Mouse (Mus musculus) forebrain, embryonic 11.5 days (tissue): Measurements from ENCODE around the gene Naif1. TPM values are rescaled to one million over a fixed set of nuclear protein-coding genes. Genes with fewer than 3 reads are reported as not detected.

Source experiments
- ATAC-seq: fragments of 200-750 bp; cut with Nextera tagmentation; replicated peaks from 2 replicates; pipeline ENCODE4 v1.8.0; 2017; ENCODE audit warnings: moderate TSS enrichment; ENCODE audit not compliant: low FRiP score
- DNase-seq: peaks from one replicate; pipeline ENCODE4 v3.0.0-alpha.2; 2017; ENCODE audit warnings: low spot score
- H3K27ac ChIP-seq: fragments of 300-500 bp; sonication (generic); 2 replicates; pipeline ENCODE4 v1.5.1; 2014; ENCODE audit warnings: low read depth, low read length
- H3K27me3 ChIP-seq: fragments of 300-500 bp; sonication (generic); 2 replicates; pipeline ENCODE4 v1.6.1; 2014; ENCODE audit warnings: mild to moderate bottlenecking, low read length, mixed read lengths; ENCODE audit not compliant: control insufficient read depth, insufficient read depth
- H3K36me3 ChIP-seq: fragments of 300-500 bp; sonication (generic); 2 replicates; pipeline ENCODE4 v1.6.1; 2014; ENCODE audit warnings: mild to moderate bottlenecking, low read length, moderate library complexity, mixed read lengths; ENCODE audit not compliant: control insufficient read depth, insufficient read depth
- H3K4me1 ChIP-seq: fragments of 300-500 bp; sonication (generic); replicated peaks from 2 replicates; pipeline ENCODE4 v1.6.1; 2014; ENCODE audit warnings: low read length, mixed read lengths; ENCODE audit not compliant: control insufficient read depth, insufficient read depth
- H3K4me2 ChIP-seq: fragments of 300-500 bp; sonication (generic); 2 replicates; pipeline ENCODE4 v1.6.1; 2014; ENCODE audit warnings: low read depth, mild to moderate bottlenecking, low read length, moderate library complexity, mixed read lengths; ENCODE audit not compliant: severe bottlenecking
- H3K4me3 ChIP-seq: fragments of 300-500 bp; sonication (generic); 2 replicates; pipeline ENCODE4 v1.5.1; 2014; ENCODE audit warnings: low read depth, low read length
- H3K9ac ChIP-seq: fragments of 300-500 bp; sonication (generic); 2 replicates; pipeline ENCODE4 v1.6.1; 2014; ENCODE audit warnings: low read length
- H3K9me3 ChIP-seq: fragments of 300-500 bp; sonication (generic); 2 replicates; pipeline ENCODE4 v1.6.1; 2016; ENCODE audit warnings: low read length, mixed read lengths; ENCODE audit not compliant: control insufficient read depth
- WGBS: fragments of 180-500 bp; shearing (Covaris S2); extraction: QIAGEN DNeasy Blood & Tissue Kit; methylation state at CpG from one replicate; pipeline ENCODE4 v1.1.7; 2014; 5-methylcytosine and 5-hydroxymethylcytosine counted together
- polyA plus RNA-seq: library from polyadenylated mRNA; unstranded; fragments of >200 nt; fragmentation: Nextera tagmentation; extraction: Ambion mirVana; gene quantifications from 2 replicates; pipeline ENCODE4 v1.2.1, GENCODE M21; 2014

The Naif1 gene
- polyA plus RNA-seq, 1 experiment from 2014 or later = 6.6 TPM

DNA sequence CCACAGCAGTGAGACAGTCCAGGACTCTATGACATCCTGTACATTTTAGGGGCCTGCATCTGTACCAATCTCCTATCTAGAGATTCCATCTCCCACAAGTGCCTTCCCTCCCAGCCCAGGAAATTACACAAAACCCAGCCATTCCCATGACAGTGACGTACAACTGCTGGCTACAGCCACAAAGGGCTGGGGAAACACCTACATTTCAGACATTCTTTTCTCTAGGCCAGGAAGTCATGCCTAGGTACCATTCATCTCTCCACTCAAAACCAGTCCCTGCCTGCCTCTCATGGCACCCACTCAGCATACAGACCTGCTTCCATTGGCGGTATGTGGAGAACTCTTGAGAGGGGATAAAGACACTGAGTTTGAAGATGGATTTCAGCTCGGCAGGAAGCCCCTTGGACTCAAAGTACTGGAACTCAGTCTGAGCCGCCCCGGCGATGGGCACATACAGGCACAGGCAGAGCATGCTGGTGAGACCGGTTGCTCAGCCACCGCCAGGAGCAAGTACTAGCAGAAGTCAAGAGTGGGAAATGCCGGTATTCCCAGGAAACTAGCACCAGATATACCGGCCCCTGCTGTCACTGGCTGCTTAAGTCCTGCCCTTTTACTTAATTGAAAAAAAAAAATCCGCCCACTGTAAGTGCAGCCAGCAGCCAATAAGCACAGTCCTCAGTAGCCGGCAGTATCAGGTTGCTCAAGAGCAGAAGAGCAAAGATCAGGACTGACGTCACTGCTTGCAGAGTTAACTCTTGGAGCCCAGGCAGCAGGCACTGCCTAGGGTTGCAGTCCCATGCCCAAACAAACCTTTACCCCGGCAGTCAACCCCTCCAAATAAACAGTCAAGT is 26.6 kb upstream of the Naif1 start:
- Histone ChIP-seq H3K9me3 (no peaks in the 10 kb centered on the region), H3K27ac (peak overlapping the region; percentile 62), H3K4me2 (peak overlapping the region; percentile 65), H3K4me1 (peaks cover 28% of the 10 kb centered on the region), H3K27me3 (no peaks in the 10 kb centered on the region), H3K4me3 (peak overlapping the region; percentile 29), H3K36me3 (no peaks in the 10 kb centered on the region; the same call in 1 of the 2 replicates), H3K9ac (peak overlapping the region; percentile 48)
- 1% methylated on average over 14 of the region's 14 CpGs for WGBS
- peak; percentile 70 for DNase-seq
- ATAC-seq = peak; percentile 84

DNA sequence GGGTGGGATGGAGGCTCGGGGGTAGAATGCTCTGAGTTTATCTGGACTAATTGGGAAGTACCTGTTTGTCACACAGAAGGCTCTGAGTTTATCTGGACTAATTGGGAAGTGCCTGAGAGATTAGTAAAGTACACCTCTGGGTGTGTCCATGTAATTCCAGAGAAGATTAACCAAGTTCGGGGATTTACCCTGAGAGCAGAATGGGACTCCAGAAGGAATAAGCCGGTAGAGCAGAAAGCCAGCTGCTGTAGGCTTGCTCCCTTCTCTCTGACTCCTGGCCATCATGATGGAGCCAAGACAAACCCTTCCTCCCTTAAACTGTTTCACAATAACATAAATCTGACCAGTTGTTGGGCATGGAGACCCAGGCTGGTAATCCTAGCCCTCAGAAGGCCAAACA is 25.5 kb upstream of the Naif1 start:
- no peak overlapping the region for H3K4me2 ChIP-seq

GRCm38 (mm10) chr2:32425568-32425967 is 24.7 kb upstream of the Naif1 start:
- DNase-seq (no peak), ATAC-seq (no peak)
- no peak overlapping the region for H3K27ac ChIP-seq
- H3K27me3 ChIP-seq = no peaks in the 10 kb centered on the region
- H3K4me2 ChIP-seq = no peak overlapping the region
- no peak overlapping the region for H3K4me3 ChIP-seq
- no peak overlapping the region for H3K9ac ChIP-seq
- no peaks in the 10 kb centered on the region; the same call in 1 of the 2 replicates for H3K36me3 ChIP-seq
- no peaks in the 10 kb centered on the region for H3K9me3 ChIP-seq
- WGBS = 82% methylated on average over 5 of the region's 5 CpGs
- peaks cover 43% of the 10 kb centered on the region for H3K4me1 ChIP-seq

More for the DNA sequence above, 25.5 kb upstream of the Naif1 start:
- no peak for ATAC-seq
- no peak for DNase-seq
- Histone ChIP-seq H3K9ac (no peak overlapping the region), H3K27me3 (no peaks in the 10 kb centered on the region), H3K4me3 (no peak overlapping the region), H3K4me1 (peaks cover 39% of the 10 kb centered on the region), H3K27ac (peak overlapping the region; percentile 48; the same call in 1 of the 2 replicates), H3K36me3 (no peaks in the 10 kb centered on the region; the same call in 1 of the 2 replicates), H3K9me3 (no peaks in the 10 kb centered on the region)
- 16% methylated on average over 3 of the region's 3 CpGs for WGBS

GRCm38 (mm10) chr2:32426141-32426540 is 24.1 kb upstream of the Naif1 start:
- Histone ChIP-seq H3K4me3 (no peak overlapping the region), H3K9ac (no peak overlapping the region), H3K4me1 (peaks cover 45% of the 10 kb centered on the region), H3K9me3 (no peaks in the 10 kb centered on the region), H3K27me3 (no peaks in the 10 kb centered on the region), H3K4me2 (no peak overlapping the region), H3K36me3 (no peaks in the 10 kb centered on the region), H3K27ac (no peak overlapping the region)
- ATAC-seq (no peak), DNase-seq (no peak)
- 93% methylated on average over 1 of the region's 1 CpGs for WGBS

DNA sequence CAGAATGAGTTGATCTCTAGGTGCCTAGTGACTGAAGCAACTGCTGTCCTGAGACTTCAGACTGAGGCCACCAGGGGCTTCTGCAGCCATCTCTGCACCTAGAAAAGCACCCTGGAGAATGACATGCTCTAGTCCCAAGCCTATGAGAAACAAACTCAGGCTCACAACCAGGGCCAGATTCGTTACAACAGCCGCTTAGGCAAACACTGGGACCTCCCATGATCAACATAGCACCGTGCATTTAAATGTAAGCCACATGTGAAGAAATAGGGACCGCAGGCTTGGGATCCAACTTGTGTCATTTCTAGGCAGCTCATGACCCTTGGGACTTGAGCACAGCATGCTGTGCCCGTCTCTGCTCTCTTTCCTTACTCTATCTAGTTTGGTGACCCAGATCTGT is 22.5 kb upstream of the Naif1 start:
- no peaks in the 10 kb centered on the region for H3K27me3 ChIP-seq
- 70% methylated on average over 5 of the region's 5 CpGs for WGBS
- peaks cover 45% of the 10 kb centered on the region for H3K4me1 ChIP-seq
- H3K4me3 ChIP-seq = no peak overlapping the region
- no peak overlapping the region for H3K9ac ChIP-seq
- DNase-seq (no peak), ATAC-seq (no peak)
- no peaks in the 10 kb centered on the region for H3K36me3 ChIP-seq
- no peaks in the 10 kb centered on the region for H3K9me3 ChIP-seq
- H3K4me2 ChIP-seq = no peak overlapping the region
- no peak overlapping the region; the same call in 1 of the 2 replicates for H3K27ac ChIP-seq

DNA sequence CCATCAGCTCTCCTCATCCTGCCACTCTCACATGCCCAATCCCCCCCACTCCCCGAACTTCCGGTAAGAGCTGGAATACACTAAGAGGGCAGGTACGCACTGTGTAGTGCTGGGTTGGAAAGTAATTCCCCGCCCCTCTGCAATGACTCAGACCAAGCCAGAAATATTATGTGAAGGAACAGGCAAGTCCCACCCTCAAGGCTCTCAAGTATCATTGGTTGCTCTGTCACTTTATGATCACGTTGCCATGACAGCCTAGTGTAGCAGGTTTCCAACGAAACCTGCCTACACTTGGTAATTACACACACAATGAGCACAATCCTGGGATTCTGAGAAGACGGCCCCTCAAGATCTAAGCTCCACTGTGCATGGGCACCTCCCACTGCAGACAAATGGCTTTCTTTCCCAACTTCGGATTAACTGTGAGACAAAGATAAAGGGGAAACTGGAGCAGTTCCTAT is 22.0 kb upstream of the Naif1 start:
- H3K27ac ChIP-seq = peak overlapping the region; percentile 73
- WGBS = 42% methylated on average over 8 of the region's 8 CpGs
- no peak overlapping the region; the same call in 1 of the 2 replicates for H3K9ac ChIP-seq
- peaks cover 40% of the 10 kb centered on the region for H3K4me1 ChIP-seq
- no peaks in the 10 kb centered on the region for H3K27me3 ChIP-seq
- peak overlapping the region; percentile 8 for H3K4me3 ChIP-seq
- DNase-seq (no peak), ATAC-seq (peak; percentile 37)
- no peaks in the 10 kb centered on the region for H3K36me3 ChIP-seq
- no peaks in the 10 kb centered on the region for H3K9me3 ChIP-seq
- H3K4me2 ChIP-seq = peak overlapping the region; percentile 37; the same call in 1 of the 2 replicates

DNA sequence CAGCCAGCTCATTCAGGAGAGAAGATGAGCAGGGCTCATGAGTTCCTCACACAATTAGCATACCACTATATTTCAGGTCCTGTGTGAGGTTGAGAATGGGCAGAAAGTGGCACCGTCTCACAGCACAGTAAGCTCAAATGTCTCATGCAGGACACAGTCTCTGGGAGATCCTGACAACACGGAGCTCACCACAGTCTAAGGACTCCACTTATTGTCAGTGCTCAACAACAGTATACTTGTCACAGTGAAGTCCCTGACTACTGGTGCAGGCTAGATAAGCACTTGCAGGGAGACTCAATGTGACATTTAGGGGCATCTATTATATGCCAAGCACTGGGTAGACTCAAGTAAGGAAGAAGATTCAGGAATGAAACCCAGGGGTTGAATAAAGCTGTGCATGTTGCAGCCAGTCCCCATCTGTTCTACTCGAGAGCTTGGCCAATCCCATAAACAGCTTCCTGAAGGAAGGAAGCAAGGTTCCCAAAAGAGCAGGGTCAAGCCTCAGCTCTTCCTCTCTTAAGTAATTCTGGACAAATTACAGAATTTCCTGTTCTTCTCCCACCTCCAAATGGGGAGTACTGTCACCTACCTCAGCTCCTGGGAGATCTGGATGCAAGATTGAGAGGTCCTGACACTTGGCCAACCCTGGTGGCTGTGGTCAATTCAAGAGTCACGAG is 20.9 kb upstream of the Naif1 start:
- H3K4me2 ChIP-seq = peak overlapping the region; percentile 37; the same call in 1 of the 2 replicates
- H3K9ac ChIP-seq = peak overlapping the region; percentile 27
- 78% methylated on average over 4 of the region's 4 CpGs for WGBS

DNA sequence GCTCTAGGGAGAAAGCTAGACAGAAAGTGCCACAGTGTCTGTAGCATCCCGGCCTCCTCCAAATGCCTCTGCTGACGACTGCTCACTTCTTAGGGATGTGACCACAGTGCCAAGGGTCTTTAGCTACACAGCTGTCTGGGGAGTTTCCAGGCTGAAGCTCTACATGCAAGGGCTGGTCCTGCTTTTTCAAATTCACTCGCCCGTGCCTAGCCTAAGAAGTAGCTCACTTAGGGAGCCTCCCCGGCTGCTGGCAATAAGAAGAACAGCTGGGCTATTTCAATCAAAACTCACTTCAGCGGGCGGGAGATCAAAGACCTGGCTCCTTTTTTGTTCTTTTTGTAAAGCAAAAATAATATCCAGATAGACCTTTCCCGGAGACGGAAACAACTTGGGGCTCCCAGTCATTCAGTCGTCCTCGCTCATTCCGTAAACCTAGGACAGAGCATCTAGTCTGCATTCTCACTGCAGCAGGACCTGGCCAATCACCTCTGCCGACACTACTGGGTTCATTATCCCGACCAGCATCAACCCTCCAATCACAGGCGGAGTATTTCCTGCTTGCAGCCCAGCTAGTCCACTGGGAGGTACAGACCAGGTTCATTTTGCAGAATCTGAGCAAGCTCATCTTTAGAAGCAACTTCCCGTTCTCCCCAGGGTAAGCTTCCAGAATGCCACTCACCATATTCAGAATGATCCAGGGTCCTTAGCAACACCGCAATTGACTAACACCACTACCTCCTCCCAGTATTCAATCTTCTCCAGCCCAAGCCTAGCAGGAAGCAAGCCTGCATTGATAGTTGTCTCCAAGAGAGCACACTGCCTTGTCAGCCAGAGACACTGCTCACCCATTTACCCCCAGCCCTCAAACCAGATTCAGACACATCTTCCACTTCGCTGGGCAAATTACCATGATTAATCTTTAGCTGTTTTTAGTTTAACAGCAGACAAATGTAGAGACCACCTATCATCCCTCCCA is 19.3 kb upstream of the Naif1 start:
- Histone ChIP-seq H3K9ac (peak overlapping the region; percentile 69), H3K4me1 (peaks cover 23% of the 10 kb centered on the region), H3K4me3 (peak overlapping the region; percentile 38), H3K9me3 (no peaks in the 10 kb centered on the region), H3K4me2 (peak overlapping the region; percentile 77), H3K27ac (peak overlapping the region; percentile 68), H3K36me3 (no peaks in the 10 kb centered on the region), H3K27me3 (no peaks in the 10 kb centered on the region)
- 8% methylated on average over 18 of the region's 18 CpGs for WGBS
- peak; percentile 92 for ATAC-seq
- DNase-seq = peak; percentile 88

More for the DNA sequence above, 20.9 kb upstream of the Naif1 start:
- H3K27me3 ChIP-seq = no peaks in the 10 kb centered on the region
- ATAC-seq (no peak), DNase-seq (no peak)
- no peaks in the 10 kb centered on the region for H3K9me3 ChIP-seq
- H3K36me3 ChIP-seq = no peaks in the 10 kb centered on the region
- H3K4me1 ChIP-seq = peaks cover 30% of the 10 kb centered on the region
- peak overlapping the region; percentile 73; the same call in 1 of the 2 replicates for H3K27ac ChIP-seq
- H3K4me3 ChIP-seq = no peak overlapping the region
